9 mouse cellular contexts compared by ENCODE assay signal in the genomic region with DNA sequence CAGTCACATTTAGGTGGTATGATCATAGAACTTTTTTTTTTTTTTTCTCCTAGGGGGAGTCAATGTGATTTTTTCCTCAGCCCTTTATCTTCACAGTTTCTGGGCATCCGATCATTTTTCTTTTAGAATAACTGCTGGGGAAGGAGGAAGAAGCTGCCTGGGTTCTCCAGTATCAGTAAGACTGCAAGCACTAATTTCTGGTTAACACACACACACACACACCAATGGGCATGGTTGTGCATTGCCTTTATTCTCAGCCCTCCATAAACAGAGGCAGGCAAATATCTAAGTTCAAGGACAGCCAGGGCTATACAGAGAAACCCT. TPM values are rescaled to one million over a fixed set of nuclear protein-coding genes. Genes with fewer than 3 reads are reported as not detected.
DNase-seq lines count a peak whose midpoint lies in the region; ATAC-seq lines count a peak whose summit lies in the region.
"Had no signal": no experiment of that assay in that cellular context is flagged by ENCODE, and none has a peak within 500 bp of the region (broad histone marks: within the 10 kb centered on the region; RNA-seq: fewer than 3 reads in every experiment).

No protein-coding gene starts in this region.

- H3K27me3 ChIP-seq in erythroblast, embryonic 14.5 days (ENCODE audit: control insufficient read depth), result no peaks in the 10 kb centered on the region
- no peaks in the 10 kb centered on the region for H3K27me3 ChIP-seq in forebrain, embryonic 14.5 days (replicated peaks; ENCODE audit: control insufficient read depth, insufficient read depth, low read length)
- no peaks in the 10 kb centered on the region for H3K27me3 ChIP-seq in liver, embryonic 13.5 days

- peak overlapping the region; percentile 60 for H3K9ac ChIP-seq in forebrain, embryonic 14.5 days (ENCODE audit: low read length)
- H3K9ac ChIP-seq in liver, embryonic 13.5 days, result peak overlapping the region; percentile 86

- no peak for ATAC-seq in erythroblast, adult 5-6 weeks (replicated peaks; ENCODE audit: low FRiP score, poor library complexity, severe bottlenecking)
- ATAC-seq in forebrain, embryonic 14.5 days, result no peak
- no peak for ATAC-seq in liver, embryonic 13.5 days (ENCODE audit: low read depth)

- peaks cover 59% of the 10 kb centered on the region for H3K4me1 ChIP-seq in erythroblast, embryonic 14.5 days (ENCODE audit: control insufficient read depth)
- H3K4me1 ChIP-seq in forebrain, embryonic 14.5 days (ENCODE audit: control insufficient read depth, insufficient read depth, low read length), result peaks cover 11% of the 10 kb centered on the region; the same call in 1 of the 2 replicates
- H3K4me1 ChIP-seq in liver, embryonic 13.5 days (replicated peaks), result peaks cover 49% of the 10 kb centered on the region

- H3K27ac ChIP-seq in forebrain, embryonic 14.5 days (ENCODE audit: low read depth, low read length), result peak overlapping the region; percentile 67; the same call in 1 of the 2 replicates
- peak overlapping the region; percentile 100 for H3K27ac ChIP-seq in liver, embryonic 13.5 days

- peak overlapping the region; percentile 54 for H3K4me2 ChIP-seq in forebrain, embryonic 14.5 days (ENCODE audit: low read length)
- peak overlapping the region; percentile 78 for H3K4me2 ChIP-seq in liver, embryonic 13.5 days

- 0 out of 2 replicates have a peak, but pooled peaks cover 3% of the 10 kb centered on the region for H3K36me3 ChIP-seq in erythroblast, embryonic 14.5 days (ENCODE audit: control insufficient read depth)
- no peaks in the 10 kb centered on the region for H3K36me3 ChIP-seq in forebrain, embryonic 14.5 days (ENCODE audit: control insufficient read depth, insufficient read depth, low read length)
- H3K36me3 ChIP-seq in liver, embryonic 13.5 days, result no peaks in the 10 kb centered on the region

- peak; percentile 35 for DNase-seq in 3T3-L1 (ENCODE audit: low read depth, low spot score)
- no peak for DNase-seq in forebrain, embryonic 14.5 days (ENCODE audit: low spot score)
- no peak for DNase-seq in liver, embryonic 13.5 days
- no peak for DNase-seq in adrenal gland, adult (ENCODE audit: inconsistent age in 2 of 2, low spot score in 1 of 2)
- DNase-seq in right cerebral cortex, postnatal 25 days, result no peak
- DNase-seq in cerebellum, adult 9-11 months, result no peak
- DNase-seq: kidney, postnatal 36 days had no signal

- WGBS in forebrain, embryonic 14.5 days, result 70% methylated on average over 1 of the region's 1 CpGs
- 5% methylated on average over 1 of the region's 1 CpGs for WGBS in liver, embryonic 13.5 days (ENCODE audit: insufficient replicate concordance)

- peak overlapping the region; percentile 69 for H3K4me3 ChIP-seq in erythroblast, embryonic 14.5 days (replicated peaks)
- H3K4me3 ChIP-seq in forebrain, embryonic 14.5 days (ENCODE audit: low read depth, low read length), result peak overlapping the region; percentile 42
- H3K4me3 ChIP-seq in liver, embryonic 13.5 days (replicated peaks), result peak overlapping the region; percentile 61

- no peaks in the 10 kb centered on the region for H3K9me3 ChIP-seq in erythroblast, embryonic 14.5 days (ENCODE audit: control insufficient read depth, low read length)
- no peaks in the 10 kb centered on the region for H3K9me3 ChIP-seq in forebrain, embryonic 14.5 days (replicated peaks; ENCODE audit: control insufficient read depth, low read length)
- H3K9me3 ChIP-seq in liver, embryonic 13.5 days (replicated peaks), result no peaks in the 10 kb centered on the region

RNA-seq across cellular contexts. Expression of gene Hist1h2ac, which starts 1.2 kb away (rescaled TPM):
- 1.1 and 2.1 TPM in 2 replicates for polyA plus RNA-seq in erythroblast, embryonic 14.5 days (2012)
- total RNA-seq in erythroblast, adult 5-6 weeks (2015; ENCODE audit: low replicate concordance), result 5.6 and 12.3 TPM in 2 replicates
- 55.5 and 70.6 TPM in 2 replicates for total RNA-seq in erythroblast, adult 5-6 weeks (2017; ENCODE audit: low replicate concordance)
- 0.91 and 1.3 TPM in 2 replicates for polyA plus RNA-seq in forebrain, embryonic 14.5 days (2014; fragmentation: Nextera tagmentation; extraction: Ambion mirVana)
- polyA plus RNA-seq in liver, embryonic 13.5 days (2015; fragmentation: Nextera tagmentation; extraction: Ambion mirVana), result 0.89 and 1.0 TPM in 2 replicates

RNA-seq across cellular contexts. Expression of gene Hist1h2bc, which starts 1.4 kb away (rescaled TPM):
- 17.5 and 20.6 TPM in 2 replicates for polyA plus RNA-seq in erythroblast, embryonic 14.5 days (2012)
- 44.9 and 49.2 TPM in 2 replicates for total RNA-seq in erythroblast, adult 5-6 weeks (2015; ENCODE audit: low replicate concordance)
- 164 and 206 TPM in 2 replicates for total RNA-seq in erythroblast, adult 5-6 weeks (2017; ENCODE audit: low replicate concordance)
- 32.2 and 39.5 TPM in 2 replicates for polyA plus RNA-seq in forebrain, embryonic 14.5 days (2014; fragmentation: Nextera tagmentation; extraction: Ambion mirVana)
- 81.2 and 88.9 TPM in 2 replicates for polyA plus RNA-seq in liver, embryonic 13.5 days (2015; fragmentation: Nextera tagmentation; extraction: Ambion mirVana)

RNA-seq across cellular contexts. Expression of gene Hist1h1t, which starts 13.0 kb away (rescaled TPM):
- 0.10 TPM in 1 of 2 replicates, not detected in the other for polyA plus RNA-seq in erythroblast, embryonic 14.5 days (2012)
- total RNA-seq in erythroblast, adult 5-6 weeks (2015; ENCODE audit: low replicate concordance), result not detected in 2 replicates
- 1.9 and 2.0 TPM in 2 replicates for total RNA-seq in erythroblast, adult 5-6 weeks (2017; ENCODE audit: low replicate concordance)
- polyA plus RNA-seq in forebrain, embryonic 14.5 days (2014; fragmentation: Nextera tagmentation; extraction: Ambion mirVana), result not detected in 2 replicates
- not detected in 2 replicates for polyA plus RNA-seq in liver, embryonic 13.5 days (2015; fragmentation: Nextera tagmentation; extraction: Ambion mirVana)

RNA-seq across cellular contexts. Expression of gene Hist1h4c, which starts 15.7 kb away (rescaled TPM):
- 0.93 and 3.0 TPM in 2 replicates for polyA plus RNA-seq in erythroblast, embryonic 14.5 days (2012)
- total RNA-seq in erythroblast, adult 5-6 weeks (2015; ENCODE audit: low replicate concordance), result 59.8 and 77.5 TPM in 2 replicates
- total RNA-seq in erythroblast, adult 5-6 weeks (2017; ENCODE audit: low replicate concordance), result 249 and 402 TPM in 2 replicates
- polyA plus RNA-seq in forebrain, embryonic 14.5 days (2014; fragmentation: Nextera tagmentation; extraction: Ambion mirVana), result 2.9 and 6.5 TPM in 2 replicates
- 5.4 and 8.6 TPM in 2 replicates for polyA plus RNA-seq in liver, embryonic 13.5 days (2015; fragmentation: Nextera tagmentation; extraction: Ambion mirVana)

RNA-seq across cellular contexts. Expression of gene Hfe, which starts 28.1 kb away (rescaled TPM):
- 0.15 and 0.53 TPM in 2 replicates for polyA plus RNA-seq in erythroblast, embryonic 14.5 days (2012)
- total RNA-seq in erythroblast, adult 5-6 weeks (2015; ENCODE audit: low replicate concordance), result 5.0 and 17.9 TPM in 2 replicates
- total RNA-seq in erythroblast, adult 5-6 weeks (2017; ENCODE audit: low replicate concordance), result 2.0 and 4.5 TPM in 2 replicates
- 3.5 and 4.7 TPM in 2 replicates for polyA plus RNA-seq in forebrain, embryonic 14.5 days (2014; fragmentation: Nextera tagmentation; extraction: Ambion mirVana)
- polyA plus RNA-seq in liver, embryonic 13.5 days (2015; fragmentation: Nextera tagmentation; extraction: Ambion mirVana), result 6.6 and 8.8 TPM in 2 replicates
